Mouse (Mus musculus) MEL (cell line): ENCODE measurements at regions not wholly inside any gene's neighbourhood (a gene's known extent, or its start where the extent isn't known, plus 50 kb on each side); places are given as distances from the start of the nearest gene placed in this dataset.

Experiments
- CTCF ChIP-seq, 3 experiments: IDR thresholded peaks in 2 of 3; conservative IDR thresholded peaks in 1 of 3; 2 replicates each; pipeline ENCODE4 v1.5.1; 2011 to 2012; ENCODE audit warnings: low read length in 3 of 3, low read depth in 2 of 3, mild to moderate bottlenecking in 2 of 3, improper control_type of control experiment in 1 of 3, inconsistent platforms in 1 of 3, mixed read lengths in 1 of 3, moderate library complexity in 1 of 3; ENCODE audit not compliant: control insufficient read depth in 1 of 3, insufficient read depth in 1 of 3, poor library complexity in 1 of 3, severe bottlenecking in 1 of 3
- E2F4 ChIP-seq: IDR thresholded peaks from 2 replicates; pipeline ENCODE4 v1.6.1; 2011; ENCODE audit warnings: low read depth, low read length, improper control_type of control experiment, borderline replicate concordance
- EP300 ChIP-seq, 2 experiments: IDR thresholded peaks; 2 replicates each; pipeline ENCODE4 v1.6.1; 2011; ENCODE audit warnings: improper control_type of control experiment in 2 of 2, low read length in 2 of 2, low read depth in 1 of 2, mild to moderate bottlenecking in 1 of 2
- GATA1 ChIP-seq: IDR thresholded peaks from 2 replicates; pipeline ENCODE4 v1.6.1; 2011; ENCODE audit warnings: low read depth, low read length, improper control_type of control experiment
- HCFC1 ChIP-seq: IDR thresholded peaks from 2 replicates; pipeline ENCODE4 v1.6.1; 2012; ENCODE audit warnings: low read depth, mild to moderate bottlenecking, inconsistent platforms, low read length, improper control_type of control experiment, moderate library complexity
- JUND ChIP-seq: IDR thresholded peaks from 2 replicates; pipeline ENCODE4 v1.6.1; 2011; ENCODE audit warnings: low read depth, mild to moderate bottlenecking, improper control_type of control experiment, low read length
- MEF2A ChIP-seq: IDR thresholded peaks from 2 replicates; pipeline ENCODE4 v1.6.1; 2014; ENCODE audit warnings: low read depth, mild to moderate bottlenecking, inconsistent platforms, low read length, improper control_type of control experiment; ENCODE audit not compliant: poor library complexity, insufficient replicate concordance, severe bottlenecking; ENCODE audit errors: extremely low read depth
- MYB ChIP-seq: IDR thresholded peaks from 2 replicates; pipeline ENCODE4 v1.6.1; 2011; ENCODE audit warnings: mild to moderate bottlenecking, low read depth, low read length, improper control_type of control experiment
- NRF1 ChIP-seq: IDR thresholded peaks from 2 replicates; pipeline ENCODE4 v1.6.1; 2014; ENCODE audit warnings: low read depth, mild to moderate bottlenecking, inconsistent platforms, low read length, improper control_type of control experiment, moderate library complexity; ENCODE audit not compliant: poor library complexity, insufficient read depth, severe bottlenecking
- POLR2A ChIP-seq, 2 experiments: IDR thresholded peaks; 2 replicates each; pipeline ENCODE4 v1.6.1; 2011 to 2012; ENCODE audit warnings: low read length in 2 of 2, mild to moderate bottlenecking in 2 of 2, control low read depth in 1 of 2, improper control_type of control experiment in 1 of 2, low read depth in 1 of 2, moderate library complexity in 1 of 2; ENCODE audit not compliant: control insufficient read depth in 1 of 2, insufficient read depth in 1 of 2, poor library complexity in 1 of 2
- SIN3A ChIP-seq: IDR thresholded peaks from 2 replicates; pipeline ENCODE4 v1.6.1; 2012; ENCODE audit warnings: low read length, improper control_type of control experiment, inconsistent platforms

- TF ChIP-seq POLR2A (IDR thresholded peaks at IDR 0.05; ENCODE audit: control insufficient read depth in 1 of 2, insufficient read depth in 1 of 2, low read depth in 1 of 2, low read length in 2 of 2, poor library complexity in 1 of 2) (no peak), CTCF (IDR thresholded peaks at IDR 0.05 in 2 of 3, conservative IDR thresholded peaks at IDR 0.05 in 1 of 3; ENCODE audit: control insufficient read depth in 1 of 3, insufficient read depth in 1 of 3, low read depth in 2 of 3, low read length in 3 of 3, poor library complexity in 1 of 3, severe bottlenecking in 1 of 3) (no peak), MEF2A (no peak), JUND (no peak), SIN3A (no peak), E2F4 (no peak), EP300 (IDR thresholded peaks at IDR 0.05; ENCODE audit: low read depth in 1 of 2, low read length in 2 of 2) (no peak), HCFC1 (no peak), NRF1 (no peak), MYB (no peak), GATA1 (no peak)
Measured at GRCm38 (mm10) chr9:116374343-116374742, 199.2 kb upstream of the Tgfbr2 start.
